Mouse (Mus musculus) testis, adult 2 months (tissue): ENCODE data around the gene Epor.

Source experiments
- CTCF ChIP-seq: fragments of 200-500 bp; IDR thresholded peaks from 2 replicates; pipeline ENCODE4 v1.5.1; 2012; ENCODE audit warnings: low read depth, mild to moderate bottlenecking, inconsistent platforms, low read length, moderate library complexity; ENCODE audit not compliant: control insufficient read depth, insufficient read depth, insufficient replicate concordance
- POLR2A ChIP-seq: fragments of 200-500 bp; IDR thresholded peaks from 2 replicates; pipeline ENCODE4 v1.6.1; 2012; ENCODE audit warnings: low read depth, mild to moderate bottlenecking, inconsistent platforms, low read length, moderate library complexity; ENCODE audit not compliant: control insufficient read depth

DNA sequence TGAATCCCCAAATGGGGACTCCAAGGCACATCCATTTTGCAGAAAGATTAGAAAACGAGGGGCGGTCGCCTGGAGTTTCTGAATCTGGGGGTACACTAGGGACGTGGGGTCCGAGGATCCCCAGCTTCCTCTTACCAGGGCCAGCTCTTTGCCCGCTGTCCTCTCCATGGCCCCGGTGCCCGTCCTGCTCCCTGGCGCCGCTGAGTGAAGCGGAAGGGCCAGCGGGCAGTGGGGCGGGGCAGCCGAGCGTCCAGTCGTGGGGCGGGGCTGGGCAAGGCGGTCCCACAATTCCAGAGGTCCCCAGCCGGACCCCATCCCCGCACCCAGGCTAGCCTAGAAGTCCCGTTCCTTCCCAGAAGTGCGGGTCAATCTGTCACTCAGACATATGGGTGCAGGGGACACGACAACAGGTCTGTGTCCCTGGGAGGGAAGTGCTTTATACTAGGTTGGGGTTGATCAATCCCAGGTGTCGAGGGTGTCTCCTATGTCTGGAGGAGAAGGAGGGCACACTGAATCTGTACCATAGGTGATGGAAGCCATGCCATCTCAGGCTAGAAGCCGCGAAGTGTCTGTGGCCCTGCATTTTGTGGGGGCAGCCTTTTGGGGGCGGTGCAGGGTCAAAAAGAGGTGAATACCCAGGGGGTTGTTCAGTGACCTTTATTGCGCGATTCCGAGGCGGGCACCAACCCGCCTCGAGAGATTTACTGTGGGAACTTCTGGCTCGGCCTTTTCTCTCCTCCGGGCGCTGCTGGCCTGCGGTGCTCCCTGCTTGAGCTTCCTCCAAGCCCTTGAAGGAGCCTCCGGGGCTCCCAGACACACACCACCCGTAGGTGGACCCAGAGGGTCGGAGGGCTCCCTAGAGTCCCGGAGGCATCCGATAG, 26.2 kb upstream of the Epor start, which contains the start of gene Rgl3:
- TF ChIP-seq POLR2A (no peak), CTCF (no peak)
